Mouse (Mus musculus) lung, embryonic 14.5 days (tissue): ENCODE measurements around the gene Zmat5. TPM values are rescaled to one million over a fixed set of nuclear protein-coding genes. Genes with fewer than 3 reads are reported as not detected.

Experiments
- ATAC-seq: fragments of 200-750 bp; cut with Nextera tagmentation; 2 replicates; pipeline ENCODE4 v1.8.0; 2017; ENCODE audit warnings: mild to moderate bottlenecking, moderate TSS enrichment, moderate library complexity; ENCODE audit not compliant: insufficient read depth
- DNase-seq: peaks from one replicate; pipeline ENCODE4 v3.0.0-alpha.2; 2015
- H3K27ac ChIP-seq: fragments of 300-500 bp; sonication (generic); 2 replicates; pipeline ENCODE4 v1.5.1; 2014; ENCODE audit warnings: low read depth, mild to moderate bottlenecking, moderate library complexity
- H3K27me3 ChIP-seq: fragments of 300-500 bp; sonication (generic); 2 replicates; pipeline ENCODE4 v1.6.1; 2014; ENCODE audit warnings: low read length, control low read depth; ENCODE audit not compliant: insufficient read depth
- H3K36me3 ChIP-seq: fragments of 300-500 bp; sonication (generic); 2 replicates; pipeline ENCODE4 v1.6.1; 2014; ENCODE audit warnings: control low read depth; ENCODE audit not compliant: insufficient read depth
- H3K4me1 ChIP-seq: fragments of 300-500 bp; sonication (generic); 2 replicates; pipeline ENCODE4 v1.6.1; 2014; ENCODE audit warnings: antibody characterized with exemption, control low read depth; ENCODE audit not compliant: insufficient read depth
- H3K4me2 ChIP-seq: fragments of 300-500 bp; sonication (generic); 2 replicates; pipeline ENCODE4 v1.6.1; 2014; ENCODE audit warnings: mild to moderate bottlenecking
- H3K4me3 ChIP-seq: fragments of 300-500 bp; sonication (generic); 2 replicates; pipeline ENCODE4 v1.5.1; 2014; ENCODE audit warnings: low read depth, low read length
- H3K9ac ChIP-seq: fragments of 300-500 bp; sonication (generic); 2 replicates; pipeline ENCODE4 v1.6.1; 2014
- H3K9me3 ChIP-seq: fragments of 300-500 bp; sonication (generic); 2 replicates; pipeline ENCODE4 v1.6.1; 2016; ENCODE audit warnings: low read depth, low read length, control low read depth
- CTCF ChIP-seq: IDR thresholded peaks from 2 replicates; pipeline ENCODE4 v1.5.1; 2016; ENCODE audit warnings: antibody characterized with exemption, low read depth
- WGBS: fragments of 180-500 bp; shearing (Covaris S2); extraction: QIAGEN DNeasy Blood & Tissue Kit; methylation state at CpG from one replicate; pipeline ENCODE4 v1.1.7; 2014; 5-methylcytosine and 5-hydroxymethylcytosine counted together
- polyA plus RNA-seq: library from polyadenylated mRNA; unstranded; fragments of >200 nt; fragmentation: Nextera tagmentation; extraction: Ambion mirVana; gene quantifications from 2 replicates; pipeline ENCODE4 v1.2.1, GENCODE M21; 2014

Gene Zmat5
- polyA plus RNA-seq, 1 experiment from 2014 or later, result 70.4 TPM

- no peak for TF ChIP-seq CTCF
- DNase-seq (peak; percentile 11), ATAC-seq (no peak)
- no peaks in the 10 kb centered on the region for H3K4me1 ChIP-seq
- no peak overlapping the region for H3K27ac ChIP-seq
- no peaks in the 10 kb centered on the region for H3K27me3 ChIP-seq
- no peak overlapping the region for H3K9ac ChIP-seq
- no peak overlapping the region for H3K4me2 ChIP-seq
- no peak overlapping the region for H3K4me3 ChIP-seq
- no peaks in the 10 kb centered on the region for H3K9me3 ChIP-seq
- WGBS, result 37% methylated on average over 7 of the region's 7 CpGs
- peaks cover 28% of the 10 kb centered on the region for H3K36me3 ChIP-seq
Observed at GRCm38 (mm10) chr11:4720900-4721580, 16.6 kb downstream of the Zmat5 start.

DNA sequence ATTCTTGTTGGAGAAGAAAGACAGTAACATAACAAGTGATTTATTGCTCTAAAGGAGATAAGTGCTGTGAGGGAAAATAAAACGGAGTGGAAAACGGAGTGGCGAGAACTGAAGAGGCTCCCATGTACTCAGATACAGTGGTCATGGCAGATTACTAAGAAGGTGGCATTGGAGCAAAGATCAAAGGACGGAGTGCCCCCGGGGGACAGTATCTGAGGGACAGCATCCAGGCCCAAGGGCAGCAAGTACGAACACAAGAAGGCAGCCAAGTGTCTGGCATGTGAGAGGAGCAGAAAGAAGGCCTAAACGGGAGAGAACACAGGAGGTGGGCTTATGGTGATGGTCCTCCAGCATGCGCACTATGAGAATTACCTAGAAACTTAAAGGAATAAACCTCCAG lies 17.2 kb downstream of the Zmat5 start:
- no peak for TF ChIP-seq CTCF
- peaks cover 28% of the 10 kb centered on the region for H3K36me3 ChIP-seq
- H3K4me3 ChIP-seq, result no peak overlapping the region
- DNase-seq (no peak), ATAC-seq (no peak)
- 76% methylated on average over 8 of the region's 8 CpGs for WGBS
- no peaks in the 10 kb centered on the region for H3K27me3 ChIP-seq
- no peak overlapping the region for H3K9ac ChIP-seq
- H3K4me1 ChIP-seq, result no peaks in the 10 kb centered on the region
- no peak overlapping the region for H3K4me2 ChIP-seq
- no peak overlapping the region for H3K27ac ChIP-seq
- no peaks in the 10 kb centered on the region for H3K9me3 ChIP-seq

DNA sequence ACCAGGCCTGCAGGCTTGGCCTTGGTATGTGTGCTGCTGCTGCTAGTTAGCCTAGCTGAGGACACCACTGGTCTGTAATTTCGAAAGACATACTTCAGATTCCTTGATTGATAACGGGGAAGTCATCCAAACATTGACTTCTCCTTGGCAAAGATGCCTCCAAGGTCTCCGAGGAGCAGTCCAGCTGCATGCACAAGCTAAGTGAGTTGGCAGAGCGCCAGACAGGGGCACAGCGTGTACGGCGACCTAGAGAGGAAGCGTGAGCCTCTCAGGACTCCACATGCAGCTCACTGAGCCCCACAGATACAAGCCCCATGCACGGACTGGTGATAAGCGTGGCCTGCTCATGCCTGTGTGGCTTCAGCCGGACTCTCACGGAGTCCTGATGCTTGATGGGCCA lies 25.1 kb downstream of the Zmat5 start:
- Histone ChIP-seq H3K27ac (no peak overlapping the region), H3K9me3 (no peaks in the 10 kb centered on the region), H3K4me1 (peaks cover 4% of the 10 kb centered on the region; the same call in 1 of the 2 replicates), H3K9ac (no peak overlapping the region), H3K36me3 (peaks cover 13% of the 10 kb centered on the region; the same call in 1 of the 2 replicates), H3K4me2 (no peak overlapping the region), H3K27me3 (no peaks in the 10 kb centered on the region), H3K4me3 (no peak overlapping the region)
- DNase-seq (peak; percentile 80), ATAC-seq (peak; percentile 60; the same call in 1 of the 2 replicates)
- 24% methylated on average over 12 of the region's 12 CpGs for WGBS
- no peak for TF ChIP-seq CTCF

- TF ChIP-seq CTCF, result no peak
- ATAC-seq (peak; percentile 54), DNase-seq (no peak)
- H3K4me1 ChIP-seq, result peaks cover 4% of the 10 kb centered on the region; the same call in 1 of the 2 replicates
- H3K9me3 ChIP-seq, result no peaks in the 10 kb centered on the region
- H3K27ac ChIP-seq, result no peak overlapping the region
- H3K27me3 ChIP-seq, result no peaks in the 10 kb centered on the region
- no peak overlapping the region for H3K9ac ChIP-seq
- H3K4me2 ChIP-seq, result no peak overlapping the region
- peaks cover 8% of the 10 kb centered on the region; the same call in 1 of the 2 replicates for H3K36me3 ChIP-seq
- H3K4me3 ChIP-seq, result no peak overlapping the region
- 55% methylated on average over 6 of the region's 6 CpGs for WGBS
Observed at GRCm38 (mm10) chr11:4730096-4730495, 25.6 kb downstream of the Zmat5 start.

DNA sequence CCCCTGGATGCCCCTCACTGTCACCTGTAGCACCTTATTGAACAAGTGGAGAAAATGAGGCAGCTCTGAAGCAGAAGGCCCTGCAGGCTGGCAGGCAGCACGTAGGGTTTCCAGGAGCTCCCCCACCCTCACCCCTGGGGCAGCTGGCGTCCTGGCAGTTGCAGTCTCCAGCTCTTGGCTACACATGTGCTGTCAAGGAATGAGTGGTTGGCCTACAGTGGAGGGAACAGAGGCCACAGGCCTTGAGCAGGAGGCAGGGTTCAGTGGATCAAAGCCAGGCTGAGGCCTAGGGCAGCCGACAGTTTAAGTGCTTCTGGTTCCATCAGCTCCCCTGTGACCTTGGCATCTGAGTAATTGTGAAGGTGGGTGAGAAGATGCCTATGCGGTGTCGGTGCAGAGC lies 26.4 kb downstream of the Zmat5 start:
- ATAC-seq, result no peak
- no peaks in the 10 kb centered on the region for H3K9me3 ChIP-seq
- WGBS, result 73% methylated on average over 5 of the region's 5 CpGs

DNA sequence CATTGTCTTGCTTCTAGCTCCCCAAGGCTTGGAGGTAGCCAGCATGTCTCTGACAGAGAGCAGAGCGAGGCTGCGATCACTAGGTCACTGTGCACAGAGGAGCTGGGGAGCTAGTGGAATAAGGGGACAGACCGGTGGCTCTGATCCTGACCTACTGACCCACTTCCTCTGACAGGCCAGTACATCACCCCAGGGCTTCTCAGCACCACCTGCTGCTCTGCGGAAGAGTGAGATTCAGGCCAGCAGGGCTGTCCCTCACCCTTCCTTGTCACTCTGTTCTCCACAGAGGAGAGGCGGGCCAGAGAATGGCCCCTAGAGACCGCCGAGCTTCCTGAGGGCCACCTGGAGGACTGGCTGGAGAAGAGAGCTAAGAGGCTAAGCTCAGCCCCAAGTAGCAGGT lies 27.3 kb downstream of the Zmat5 start:
- no peaks in the 10 kb centered on the region for H3K27me3 ChIP-seq
- H3K9me3 ChIP-seq, result no peaks in the 10 kb centered on the region
- H3K36me3 ChIP-seq, result no peaks in the 10 kb centered on the region
- no peak overlapping the region for H3K27ac ChIP-seq
- peaks cover 4% of the 10 kb centered on the region; the same call in 1 of the 2 replicates for H3K4me1 ChIP-seq
- no peak overlapping the region for H3K4me3 ChIP-seq
- no peak overlapping the region for H3K9ac ChIP-seq
- ATAC-seq, result no peak
- no peak for DNase-seq
- H3K4me2 ChIP-seq, result no peak overlapping the region
- 69% methylated on average over 7 of the region's 7 CpGs for WGBS
- no peak for TF ChIP-seq CTCF

More for the DNA sequence above, 26.4 kb downstream of the Zmat5 start:
- Histone ChIP-seq H3K36me3 (no peaks in the 10 kb centered on the region), H3K4me3 (no peak overlapping the region), H3K9ac (no peak overlapping the region), H3K4me2 (no peak overlapping the region), H3K27me3 (no peaks in the 10 kb centered on the region), H3K4me1 (peaks cover 4% of the 10 kb centered on the region; the same call in 1 of the 2 replicates), H3K27ac (no peak overlapping the region)
- no peak for TF ChIP-seq CTCF
- DNase-seq, result no peak

GRCm38 (mm10) chr11:4734179-4734578 lies 29.7 kb downstream of the Zmat5 start:
- TF ChIP-seq CTCF, result peak; percentile 34; the same call in 1 of the 2 replicates
- no peak overlapping the region for H3K4me3 ChIP-seq
- WGBS, result 35% methylated on average over 12 of the region's 12 CpGs
- no peaks in the 10 kb centered on the region for H3K9me3 ChIP-seq
- DNase-seq (peak; percentile 46), ATAC-seq (no peak)
- no peaks in the 10 kb centered on the region for H3K36me3 ChIP-seq
- peaks cover 4% of the 10 kb centered on the region; the same call in 1 of the 2 replicates for H3K4me1 ChIP-seq
- no peak overlapping the region for H3K4me2 ChIP-seq
- H3K27ac ChIP-seq, result no peak overlapping the region
- H3K27me3 ChIP-seq, result no peaks in the 10 kb centered on the region
- no peak overlapping the region for H3K9ac ChIP-seq
